In genomic region chr11:60352559-60353411, GRCm38 (mm10) we compare ENCODE assay signal across 8 mouse cellular contexts. TPM values are rescaled to one million over a fixed set of nuclear protein-coding genes. Genes with fewer than 3 reads are reported as not detected.
DNase-seq lines count a peak whose midpoint lies in the region; ATAC-seq lines count a peak whose summit lies in the region.

Gene Tom1l2, minus strand, starts transcription at chr11:60352905.
Gene Drc3, plus strand, starts transcription at chr11:60353329.

- peaks cover 6% of the 10 kb centered on the region for H3K4me1 ChIP-seq in intestine, embryonic 14.5 days (replicated peaks; ENCODE audit: control insufficient read depth, insufficient read depth, low read length)

- WGBS in intestine, embryonic 14.5 days: under 1% methylated on average over 57 of the region's 57 CpGs

- intact Hi-C loops in left cerebral cortex, postnatal 14 days (cut with DNase I): loop anchor here (2.0 to 5.0 kb wide), 3 partner anchors 32 to 60 kb away; no protein-coding TSS in a partner anchor

- peak within 1 kb of the TSS; percentile 69 for H3K27ac ChIP-seq in intestine, embryonic 14.5 days (ENCODE audit: low read depth)

- no peaks in the 10 kb centered on the region for H3K36me3 ChIP-seq in intestine, embryonic 14.5 days (ENCODE audit: control insufficient read depth, insufficient read depth, low read length)

- peak; percentile 100 for ATAC-seq in intestine, embryonic 14.5 days (replicated peaks; ENCODE audit: low FRiP score, low TSS enrichment, low read depth)

- peak within 1 kb of the TSS; percentile 92 for H3K4me2 ChIP-seq in intestine, embryonic 14.5 days (ENCODE audit: low read length)

- no peaks in the 10 kb centered on the region for H3K9me3 ChIP-seq in intestine, embryonic 14.5 days (ENCODE audit: control insufficient read depth, low read length)

- peak within 1 kb of the TSS; percentile 71 for H3K4me3 ChIP-seq in intestine, embryonic 14.5 days (ENCODE audit: low read depth, low read length)

- peak; percentile 92 to 94 for DNase-seq in adrenal gland, adult 18-20 months (ENCODE audit: low spot score in 2 of 2)
- peak; percentile 100 for DNase-seq in embryo, embryonic 11 days
- DNase-seq in gastrocnemius, postnatal 25 days: peak; percentile 100
- DNase-seq in intestine, embryonic 14.5 days (ENCODE audit: low spot score): peak; percentile 97
- peak; percentile 100 for DNase-seq in left cerebral cortex, postnatal 14 days (ENCODE audit: low spot score in 2 of 2)
- peak; percentile 99 for DNase-seq in mesoderm, embryonic 11.5 days (ENCODE audit: low read depth, low spot score)
- DNase-seq in right cerebral cortex, postnatal 36 days (ENCODE audit: low spot score in 2 of 2): peak; percentile 100
- peak; percentile 100 for DNase-seq in yolk sac, embryonic 10.5 days (ENCODE audit: low spot score)

- H3K27me3 ChIP-seq in intestine, embryonic 14.5 days (replicated peaks; ENCODE audit: control insufficient read depth, insufficient read depth, low read length): no peaks in the 10 kb centered on the region

- H3K9ac ChIP-seq in intestine, embryonic 14.5 days (ENCODE audit: low read length): peak within 1 kb of the TSS; percentile 76

RNA-seq across cellular contexts. Expression of gene Tom1l2, which starts in this region (rescaled TPM):
- 10 to 100 TPM; 63.0 to 80.7 TPM for total RNA-seq in adrenal gland, adult 18-20 months (2021)
- total RNA-seq in gastrocnemius, postnatal 25 days (2021): 10 to 100 TPM; 45.8 to 54.3 TPM
- polyA plus RNA-seq in intestine, embryonic 14.5 days (2014; fragmentation: Nextera tagmentation; extraction: Ambion mirVana): 16.3 and 19.4 TPM in 2 replicates
- 100 to 1,000 TPM; 163 to 172 TPM for total RNA-seq in left cerebral cortex, postnatal 14 days (2021)

RNA-seq across cellular contexts. Expression of gene Drc3, which starts in this region (rescaled TPM):
- 1 to 10 TPM in 1 of 2 experiments, under 1 TPM in 1; 0.73 to 1.6 TPM for total RNA-seq in adrenal gland, adult 18-20 months (2021)
- total RNA-seq in gastrocnemius, postnatal 25 days (2021): under 1 TPM; 0.59 to 0.86 TPM
- polyA plus RNA-seq in intestine, embryonic 14.5 days (2014; fragmentation: Nextera tagmentation; extraction: Ambion mirVana): 1.6 and 1.8 TPM in 2 replicates
- 10 to 100 TPM; 11.7 to 13.6 TPM for total RNA-seq in left cerebral cortex, postnatal 14 days (2021)

Comparison
In these comparisons a context has a peak if more than half of its experiments do, and no peak if none do; other contexts are left out.
1. Peak in every context shown above with its lines: DNase-seq, ATAC-seq, H3K4me3 ChIP-seq and H3K27ac ChIP-seq.
2. RNA of gene Drc3 (total RNA-seq): 11.7 to 13.6 TPM in left cerebral cortex, postnatal 14 days; 0.73 to 1.6 TPM in adrenal gland, adult 18-20 months and 0.59 to 0.86 TPM in gastrocnemius, postnatal 25 days; every median in the first group is over 4 times any median in the second.